Mouse (Mus musculus): ENCODE results near the gene Aaas.
A peak's percentile ranks its signal among the peaks of the same experiment; 100 is the strongest.

Aaas gene

GRCm38 (mm10) chr15:102311489-102311888 is 39.1 kb downstream of the Aaas start:
- no peak for DNase-seq (ENCODE audit: extremely low read depth, insufficient read length, low spot score)

GRCm38 (mm10) chr15:102310074-102310845 is 40.3 kb downstream of the Aaas start:
- DNase-seq (ENCODE audit: extremely low read depth, insufficient read length, low spot score): no peak

- DNase-seq (ENCODE audit: extremely low read depth, insufficient read length, low spot score): no peak
These were observed 41.9 kb downstream of the Aaas start for GRCm38 (mm10) chr15:102308717-102309116.

- no peak for DNase-seq (ENCODE audit: extremely low read depth, insufficient read length, low spot score)
These were observed 48.0 kb downstream of the Aaas start for GRCm38 (mm10) chr15:102302542-102302941.

- DNase-seq (ENCODE audit: extremely low read depth, insufficient read length, low spot score): no peak
These were observed 54.1 kb downstream of the Aaas start for GRCm38 (mm10) chr15:102296368-102297006.

GRCm38 (mm10) chr15:102295633-102296367 is 54.8 kb downstream of the Aaas start, which contains the start of gene Espl1:
Gene Espl1 (plus strand): TSS chr15:102296266.
- peak; percentile 90 for DNase-seq (ENCODE audit: extremely low read depth, insufficient read length, low spot score)

Measured in 3134 (cell line).